Mouse (Mus musculus) T-helper 2 cell (primary cell): ENCODE data around the gene Slc16a3.

ENCODE experiments used
- in situ Hi-C: fragments of 300-600 bp; cut with MboI, MseI; formaldehyde crosslinking; loops from one replicate; pipeline ENCODE4 v1.15.1; 2025; ENCODE audit warnings: high pct_unique_total_duplicates

Slc16a3 gene

GRCm38 (mm10) chr11:121010044-121010755 is 61.9 kb downstream of the Slc16a3 start:
- in situ Hi-C loops: no loop called here
